Mouse (Mus musculus) lung, postnatal 0 days (tissue): ENCODE results near the gene Afm.

ENCODE experiments used
- CTCF ChIP-seq: IDR thresholded peaks from 2 replicates; pipeline ENCODE4 v1.5.1; 2016; ENCODE audit warnings: antibody characterized with exemption, mild to moderate bottlenecking
- EP300 ChIP-seq: IDR thresholded peaks from 2 replicates; pipeline ENCODE4 v1.6.1; 2016; ENCODE audit warnings: antibody characterized with exemption, mild to moderate bottlenecking, control low read depth

DNA sequence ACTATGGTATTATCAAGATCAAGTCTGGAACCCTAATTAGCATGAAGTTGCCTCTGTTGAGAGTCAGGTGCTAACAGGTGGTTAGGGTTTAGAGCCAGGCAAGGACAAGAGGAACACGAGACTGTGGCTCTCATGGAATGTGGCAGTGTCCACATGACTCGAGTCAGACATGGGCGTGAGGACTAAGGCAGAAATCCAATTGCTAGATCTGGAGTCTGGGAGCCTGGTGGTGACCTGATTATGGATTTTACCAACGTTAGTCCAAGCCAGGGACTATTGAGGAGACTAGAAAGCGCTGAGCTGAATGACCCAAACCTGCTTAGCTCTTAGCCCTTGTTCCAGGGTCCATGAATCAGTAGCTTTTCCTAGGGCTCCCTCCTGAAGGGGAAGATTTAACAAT is 49.1 kb downstream of the Afm start:
- TF ChIP-seq CTCF (no peak), EP300 (no peak)
